Mouse (Mus musculus) forebrain, embryonic 16.5 days (tissue): ENCODE measurements around the gene Cypt12. TPM values are rescaled to one million over a fixed set of nuclear protein-coding genes. Genes with fewer than 3 reads are reported as not detected.

Experiments
- ATAC-seq: fragments of 200-750 bp; cut with Nextera tagmentation; 2 replicates; pipeline ENCODE4 v1.8.0; 2017; ENCODE audit warnings: mild to moderate bottlenecking, moderate library complexity
- H3K27ac ChIP-seq: fragments of 300-500 bp; sonication (generic); 2 replicates; pipeline ENCODE4 v1.5.1; 2014; ENCODE audit warnings: low read length, control low read depth
- H3K27me3 ChIP-seq: fragments of 300-500 bp; sonication (generic); replicated peaks from 2 replicates; pipeline ENCODE4 v1.6.1; 2014; ENCODE audit warnings: low read length; ENCODE audit not compliant: control insufficient read depth, insufficient read depth
- H3K36me3 ChIP-seq: fragments of 300-500 bp; sonication (generic); 2 replicates; pipeline ENCODE4 v1.6.1; 2014; ENCODE audit not compliant: control insufficient read depth, insufficient read depth
- H3K4me1 ChIP-seq: fragments of 300-500 bp; sonication (generic); replicated peaks from 2 replicates; pipeline ENCODE4 v1.6.1; 2014; ENCODE audit warnings: low read length; ENCODE audit not compliant: control insufficient read depth, insufficient read depth
- H3K4me2 ChIP-seq: fragments of 300-500 bp; sonication (generic); 2 replicates; pipeline ENCODE4 v1.6.1; 2014; ENCODE audit warnings: mild to moderate bottlenecking, low read length, control low read depth
- H3K4me3 ChIP-seq: fragments of 300-500 bp; sonication (generic); replicated peaks from 2 replicates; pipeline ENCODE4 v1.5.1; 2014; ENCODE audit warnings: mild to moderate bottlenecking, low read length, control low read depth
- H3K9ac ChIP-seq: fragments of 300-500 bp; sonication (generic); replicated peaks from 2 replicates; pipeline ENCODE4 v1.6.1; 2014; ENCODE audit warnings: low read depth, low read length, control low read depth
- H3K9me3 ChIP-seq: fragments of 300-500 bp; sonication (generic); 2 replicates; pipeline ENCODE4 v1.6.1; 2016; ENCODE audit warnings: low read length; ENCODE audit not compliant: control insufficient read depth
- WGBS: fragments of 180-500 bp; shearing (Covaris S2); extraction: QIAGEN DNeasy Blood & Tissue Kit; methylation state at CpG from one replicate; pipeline ENCODE4 v1.1.7; 2014; 5-methylcytosine and 5-hydroxymethylcytosine counted together
- polyA plus RNA-seq: library from polyadenylated mRNA; unstranded; fragments of >200 nt; fragmentation: Nextera tagmentation; extraction: Ambion mirVana; gene quantifications from 2 replicates; pipeline ENCODE4 v1.2.1, GENCODE M21; 2015

The Cypt12 gene
- not detected in 2 replicates for polyA plus RNA-seq

DNA sequence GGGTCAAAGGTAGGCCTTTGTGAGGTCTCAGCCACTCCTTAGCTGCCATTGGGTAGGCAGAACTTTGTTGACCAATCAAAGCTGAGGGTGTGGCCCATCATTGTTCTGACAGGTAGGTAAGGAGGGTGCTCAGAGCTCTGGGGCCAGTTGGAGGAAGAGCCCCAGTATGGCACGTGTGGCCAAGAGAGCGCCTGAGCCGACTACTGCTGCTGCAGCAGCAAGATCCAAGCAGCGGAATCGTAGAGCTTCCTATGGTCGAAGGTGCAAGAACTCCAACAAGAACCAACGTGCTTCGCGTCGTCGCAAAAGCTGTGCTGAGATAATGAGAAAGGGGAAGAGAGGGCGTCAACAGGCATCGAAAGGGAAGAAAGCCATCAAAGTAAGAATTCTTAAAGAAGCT lies at the start of gene Cypt12:
Gene Cypt12, plus strand, starts transcription at position 112 of the 400 bp plus-strand sequence.
- no peak within 1 kb of the TSS for H3K4me3 ChIP-seq
- no peaks in the 10 kb centered on the region for H3K36me3 ChIP-seq
- WGBS, result 94% methylated on average over 13 of the region's 13 CpGs
- no peaks in the 10 kb centered on the region for H3K27me3 ChIP-seq
- no peak within 1 kb of the TSS for H3K27ac ChIP-seq
- no peak within 1 kb of the TSS for H3K4me2 ChIP-seq
- H3K9me3 ChIP-seq, result no peaks in the 10 kb centered on the region
- H3K9ac ChIP-seq, result no peak within 1 kb of the TSS
- H3K4me1 ChIP-seq, result no peaks in the 10 kb centered on the region
- no peak for ATAC-seq

DNA sequence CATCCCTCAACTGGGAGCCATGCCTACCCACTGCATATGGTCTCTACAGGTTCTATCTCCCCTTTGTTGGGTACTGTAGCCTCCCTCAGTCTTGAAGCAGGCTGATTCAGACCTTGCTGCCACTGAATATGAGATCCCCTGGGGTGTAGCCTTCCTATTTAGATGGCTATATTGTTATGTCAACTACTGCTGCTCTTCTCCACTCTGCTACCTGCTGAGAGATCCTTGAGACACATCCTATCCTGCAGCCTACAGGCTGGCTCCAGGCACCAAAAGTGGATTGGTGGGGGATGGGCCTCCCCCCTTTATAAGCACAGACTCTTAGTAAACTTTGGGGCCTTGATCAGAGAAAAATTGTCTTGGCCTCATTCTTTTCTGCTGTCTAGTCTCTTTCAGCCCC lies 34.4 kb upstream of the Cypt12 start:
- Histone ChIP-seq H3K27me3 (no peaks in the 10 kb centered on the region), H3K4me1 (no peaks in the 10 kb centered on the region), H3K4me3 (no peak overlapping the region), H3K4me2 (no peak overlapping the region), H3K9me3 (no peaks in the 10 kb centered on the region), H3K27ac (no peak overlapping the region), H3K36me3 (no peaks in the 10 kb centered on the region), H3K9ac (no peak overlapping the region)
- no peak for ATAC-seq

- no peaks in the 10 kb centered on the region for H3K4me1 ChIP-seq
Observed at GRCm38 (mm10) chr3:17940206-17940605, 8.0 kb upstream of the Cypt12 start.

More at GRCm38 (mm10) chr3:17940206-17940605, 8.0 kb upstream of the Cypt12 start:
- Histone ChIP-seq H3K27me3 (no peaks in the 10 kb centered on the region), H3K4me3 (no peak overlapping the region), H3K9me3 (no peaks in the 10 kb centered on the region), H3K9ac (no peak overlapping the region), H3K4me2 (no peak overlapping the region), H3K27ac (no peak overlapping the region), H3K36me3 (no peaks in the 10 kb centered on the region)
- no peak; the same call in 1 of the 2 replicates for ATAC-seq
- WGBS, result 19% methylated on average over 2 of the region's 2 CpGs
